Mouse (Mus musculus) embryonic facial prominence, embryonic 11.5 days (tissue): Measurements from ENCODE around the gene Ntf3. TPM values are rescaled to one million over a fixed set of nuclear protein-coding genes. Genes with fewer than 3 reads are reported as not detected.

ENCODE experiments used
- ATAC-seq: fragments of 200-750 bp; cut with Nextera tagmentation; replicated peaks from 2 replicates; pipeline ENCODE4 v1.8.0; 2017; ENCODE audit warnings: low read depth; ENCODE audit not compliant: insufficient number of reproducible peaks, low FRiP score, low TSS enrichment
- DNase-seq: peaks from one replicate; pipeline ENCODE4 v3.0.0-alpha.2; 2015; ENCODE audit warnings: low spot score
- H3K27ac ChIP-seq: fragments of 300-500 bp; sonication (generic); replicated peaks from 2 replicates; pipeline ENCODE4 v1.5.1; 2014; ENCODE audit warnings: mild to moderate bottlenecking, low read depth, low read length, control low read depth
- H3K27me3 ChIP-seq: fragments of 300-500 bp; sonication (generic); 2 replicates; pipeline ENCODE4 v1.6.1; 2014; ENCODE audit warnings: mild to moderate bottlenecking, low read length, moderate library complexity, mixed read lengths; ENCODE audit not compliant: control insufficient read depth, insufficient read depth
- H3K36me3 ChIP-seq: fragments of 300-500 bp; sonication (generic); replicated peaks from 2 replicates; pipeline ENCODE4 v1.6.1; 2014; ENCODE audit warnings: low read depth, mild to moderate bottlenecking, low read length, moderate library complexity, mixed read lengths; ENCODE audit not compliant: control insufficient read depth, insufficient read depth
- H3K4me1 ChIP-seq: fragments of 300-500 bp; sonication (generic); 2 replicates; pipeline ENCODE4 v1.6.1; 2014; ENCODE audit warnings: low read length, mixed read lengths; ENCODE audit not compliant: control insufficient read depth, insufficient read depth
- H3K4me2 ChIP-seq: fragments of 300-500 bp; sonication (generic); 2 replicates; pipeline ENCODE4 v1.6.1; 2014; ENCODE audit warnings: low read depth, mild to moderate bottlenecking, control low read depth, low read length, moderate library complexity
- H3K4me3 ChIP-seq: fragments of 300-500 bp; sonication (generic); 2 replicates; pipeline ENCODE4 v1.5.1; 2014; ENCODE audit warnings: low read depth, low read length, control low read depth
- H3K9ac ChIP-seq: fragments of 300-500 bp; sonication (generic); replicated peaks from 2 replicates; pipeline ENCODE4 v1.6.1; 2014; ENCODE audit warnings: mild to moderate bottlenecking, control low read depth, low read length
- H3K9me3 ChIP-seq: fragments of 300-500 bp; sonication (generic); replicated peaks from 2 replicates; pipeline ENCODE4 v1.6.1; 2016; ENCODE audit warnings: mild to moderate bottlenecking, low read length, inconsistent platforms, mixed read lengths; ENCODE audit not compliant: control insufficient read depth
- WGBS: fragments of 180-500 bp; shearing (Covaris S2); extraction: QIAGEN DNeasy Blood & Tissue Kit; methylation state at CpG from one replicate; pipeline ENCODE4 v1.1.7; 2014; 5-methylcytosine and 5-hydroxymethylcytosine counted together
- polyA plus RNA-seq: library from polyadenylated mRNA; unstranded; fragments of >200 nt; fragmentation: Nextera tagmentation; extraction: Ambion mirVana; gene quantifications from 2 replicates; pipeline ENCODE4 v1.2.1, GENCODE M21; 2014

The Ntf3 gene
- polyA plus RNA-seq, 1 experiment from 2014 or later, result 28.0 TPM

- WGBS, result 60% methylated on average over 8 of the region's 8 CpGs
- Histone ChIP-seq H3K27ac (no peak overlapping the region), H3K9ac (no peak overlapping the region), H3K4me2 (no peak overlapping the region), H3K9me3 (no peaks in the 10 kb centered on the region), H3K4me1 (no peaks in the 10 kb centered on the region), H3K4me3 (no peak overlapping the region), H3K27me3 (no peaks in the 10 kb centered on the region), H3K36me3 (no peaks in the 10 kb centered on the region)
- DNase-seq (no peak), ATAC-seq (no peak)
Measured at GRCm38 (mm10) chr6:126187400-126187799, 20.7 kb upstream of the Ntf3 start.

DNA sequence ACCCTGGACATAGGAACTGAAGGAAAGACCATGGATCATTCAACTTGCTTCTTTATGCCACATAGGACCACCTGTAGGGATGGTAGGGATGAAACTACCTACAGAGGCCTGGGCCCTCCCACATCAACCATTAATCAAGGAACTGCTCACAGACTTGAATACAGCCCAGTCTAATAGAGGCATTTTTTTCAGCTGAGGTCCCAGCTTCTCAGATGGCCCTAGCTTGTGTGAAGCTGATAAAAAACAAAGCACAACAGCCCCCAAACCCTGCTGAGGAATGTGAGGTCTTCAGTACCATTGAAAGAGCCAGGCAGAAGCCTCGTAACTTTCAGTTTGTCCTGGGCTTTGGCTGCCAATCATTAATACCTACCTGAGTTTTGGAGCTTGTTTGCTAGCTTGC lies 19.4 kb upstream of the Ntf3 start:
- H3K4me2 ChIP-seq, result no peak overlapping the region
- no peak overlapping the region for H3K27ac ChIP-seq
- DNase-seq, result no peak
- H3K9ac ChIP-seq, result no peak overlapping the region
- H3K4me3 ChIP-seq, result no peak overlapping the region
- no peaks in the 10 kb centered on the region for H3K9me3 ChIP-seq
- H3K27me3 ChIP-seq, result no peaks in the 10 kb centered on the region
- WGBS, result 61% methylated on average over 1 of the region's 1 CpGs
- no peaks in the 10 kb centered on the region for H3K36me3 ChIP-seq
- no peak for ATAC-seq
- H3K4me1 ChIP-seq, result no peaks in the 10 kb centered on the region

GRCm38 (mm10) chr6:126172071-126172470 lies 5.4 kb upstream of the Ntf3 start:
- H3K9me3 ChIP-seq, result no peaks in the 10 kb centered on the region
- no peak overlapping the region for H3K4me3 ChIP-seq
- no peaks in the 10 kb centered on the region for H3K4me1 ChIP-seq
- no peak overlapping the region for H3K4me2 ChIP-seq
- ATAC-seq (no peak), DNase-seq (no peak)
- H3K27me3 ChIP-seq, result no peaks in the 10 kb centered on the region
- H3K36me3 ChIP-seq, result no peaks in the 10 kb centered on the region
- no peak overlapping the region for H3K27ac ChIP-seq
- no peak overlapping the region for H3K9ac ChIP-seq
- 80% methylated on average over 1 of the region's 1 CpGs for WGBS

DNA sequence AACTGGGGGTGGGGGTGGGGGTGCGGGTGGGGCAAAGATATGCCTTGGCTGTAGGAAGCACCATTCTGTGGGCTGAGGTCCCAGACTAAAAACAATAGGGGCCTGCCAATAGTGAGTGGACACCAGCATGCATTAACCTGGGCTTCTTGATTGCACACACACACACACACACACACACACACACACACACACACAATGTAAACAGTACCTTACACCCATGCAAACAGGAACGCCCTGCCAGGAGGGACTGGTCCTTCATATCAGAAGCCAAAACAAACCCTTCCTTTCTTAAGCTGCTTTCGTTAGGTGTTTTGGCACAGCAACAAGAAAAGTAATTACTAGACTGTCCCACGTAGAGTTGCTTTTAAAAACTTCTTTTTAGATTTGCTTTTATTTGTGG lies 4.1 kb upstream of the Ntf3 start:
- H3K9ac ChIP-seq, result no peak overlapping the region
- 92% methylated on average over 4 of the region's 4 CpGs for WGBS
- H3K27ac ChIP-seq, result no peak overlapping the region
- H3K4me2 ChIP-seq, result no peak overlapping the region
- no peak overlapping the region for H3K4me3 ChIP-seq
- no peaks in the 10 kb centered on the region for H3K36me3 ChIP-seq
- H3K4me1 ChIP-seq, result no peaks in the 10 kb centered on the region
- ATAC-seq (no peak), DNase-seq (no peak)
- H3K27me3 ChIP-seq, result no peaks in the 10 kb centered on the region
- no peaks in the 10 kb centered on the region for H3K9me3 ChIP-seq

- Histone ChIP-seq H3K4me1 (no peaks in the 10 kb centered on the region), H3K4me3 (no peak overlapping the region), H3K4me2 (no peak overlapping the region), H3K27me3 (no peaks in the 10 kb centered on the region), H3K36me3 (no peaks in the 10 kb centered on the region), H3K27ac (no peak overlapping the region; the same call in 1 of the 2 replicates), H3K9ac (no peak overlapping the region), H3K9me3 (no peaks in the 10 kb centered on the region)
- peak; percentile 88 for DNase-seq
- no peak for ATAC-seq
- WGBS, result 11% methylated on average over 3 of the region's 3 CpGs
Measured at GRCm38 (mm10) chr6:126167731-126168130, 1.0 kb upstream of the Ntf3 start.

DNA sequence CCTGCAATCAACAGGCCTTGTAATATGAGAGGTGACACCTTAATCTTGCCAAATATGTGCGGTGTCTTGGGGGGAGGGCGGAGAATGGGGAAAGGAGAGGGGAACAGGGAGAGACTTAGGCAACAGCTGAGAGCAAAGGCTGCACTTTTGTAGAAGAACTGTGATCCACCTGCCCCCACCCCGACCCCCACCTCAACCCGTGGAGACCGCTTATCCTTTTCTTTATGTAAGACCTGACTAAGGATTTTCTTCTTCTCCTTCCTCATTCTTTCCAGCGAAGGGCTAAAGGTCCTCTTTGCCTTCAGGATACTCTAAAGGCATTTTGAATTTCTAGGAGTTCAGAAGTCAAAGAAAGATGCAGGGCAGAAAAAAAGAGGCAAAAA lies 489 bp upstream of the Ntf3 start:
- peak overlapping the region; percentile 50 for H3K9ac ChIP-seq
- DNase-seq (no peak), ATAC-seq (no peak)
- no peaks in the 10 kb centered on the region for H3K4me1 ChIP-seq
- no peaks in the 10 kb centered on the region for H3K27me3 ChIP-seq
- H3K9me3 ChIP-seq, result no peaks in the 10 kb centered on the region
- peak overlapping the region; percentile 52 for H3K4me2 ChIP-seq
- H3K36me3 ChIP-seq, result no peaks in the 10 kb centered on the region
- peak overlapping the region; percentile 79 for H3K27ac ChIP-seq
- whole genome bisulfite sequencing, result 1% methylated on average over 6 of the region's 6 CpGs
- peak overlapping the region; percentile 61 for H3K4me3 ChIP-seq

DNA sequence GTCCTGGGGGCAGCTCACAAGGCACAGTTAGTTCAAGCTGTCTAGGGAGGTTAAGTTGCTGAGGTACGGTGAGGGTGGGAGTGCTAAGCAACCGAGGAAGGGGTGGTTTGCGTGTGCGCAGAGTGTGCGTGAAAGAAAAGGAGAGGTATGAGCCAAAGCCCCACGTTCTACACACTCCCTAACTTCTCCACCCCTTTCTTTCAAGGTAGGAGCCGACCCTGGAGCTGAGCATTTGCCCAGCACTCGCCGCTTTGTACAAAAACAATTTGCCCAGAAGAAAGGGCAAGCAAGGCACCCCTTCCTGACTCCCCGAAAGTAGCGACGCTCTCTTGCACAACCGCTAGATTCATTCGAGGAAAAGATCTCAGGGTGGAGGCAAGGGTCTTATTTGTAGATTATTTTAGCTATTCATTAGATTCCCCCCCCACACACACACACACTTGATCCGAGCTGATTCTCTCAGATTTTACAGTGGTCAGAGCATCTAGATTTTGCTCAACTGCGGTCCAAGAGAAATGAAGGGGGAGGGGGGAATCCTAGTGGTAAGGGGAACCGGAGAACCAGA lies 1.0 kb downstream of the Ntf3 start:
- Histone ChIP-seq H3K4me1 (no peaks in the 10 kb centered on the region), H3K9me3 (no peaks in the 10 kb centered on the region), H3K4me3 (peak overlapping the region; percentile 61), H3K27ac (peak overlapping the region; percentile 79), H3K27me3 (no peaks in the 10 kb centered on the region), H3K36me3 (no peaks in the 10 kb centered on the region), H3K4me2 (peak overlapping the region; percentile 52), H3K9ac (peak overlapping the region; percentile 50)
- WGBS, result 1% methylated on average over 17 of the region's 17 CpGs
- ATAC-seq, result no peak
- DNase-seq, result peak; percentile 44

DNA sequence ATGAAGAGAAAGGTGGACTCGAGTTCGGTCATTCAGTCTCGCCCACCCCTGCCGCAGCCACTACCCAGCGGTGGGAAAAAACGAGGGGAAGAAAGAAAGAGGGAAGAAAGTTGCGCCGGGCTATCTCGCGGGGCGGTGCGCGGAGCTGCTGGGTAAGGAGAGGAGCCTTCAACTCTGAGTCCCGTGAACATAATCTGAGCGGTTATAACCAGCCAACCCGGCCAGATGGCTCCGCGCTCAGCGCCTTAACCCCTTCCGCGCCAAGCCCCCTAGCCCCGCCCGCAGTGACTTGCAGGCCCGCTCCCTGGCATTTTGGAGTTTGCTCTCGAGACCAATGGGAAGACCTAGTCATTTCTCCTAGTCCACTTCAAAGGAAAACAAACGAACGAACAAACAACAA lies 1.9 kb downstream of the Ntf3 start:
- H3K27me3 ChIP-seq, result no peaks in the 10 kb centered on the region
- no peaks in the 10 kb centered on the region for H3K4me1 ChIP-seq
- DNase-seq (peak; percentile 89), ATAC-seq (0 out of 2 replicates have a peak, but pooled peaks have one; percentile 4)
- H3K27ac ChIP-seq, result peak overlapping the region; percentile 36; the same call in 1 of the 2 replicates
- H3K4me3 ChIP-seq, result peak overlapping the region; percentile 61
- H3K4me2 ChIP-seq, result peak overlapping the region; percentile 89
- peak overlapping the region; percentile 63 for H3K9ac ChIP-seq
- H3K9me3 ChIP-seq, result no peaks in the 10 kb centered on the region
- no peaks in the 10 kb centered on the region for H3K36me3 ChIP-seq
- WGBS, result 0% methylated on average over 27 of the region's 27 CpGs
